Mouse (Mus musculus) gastrocnemius, adult 18-20 months (tissue): ENCODE results near the gene Klk15. TPM values are rescaled to one million over a fixed set of nuclear protein-coding genes. Genes with fewer than 3 reads are reported as not detected.
"Not testable (repeated sequence)": the region's sequence is repeated elsewhere in the genome, so short reads cannot be mapped to it uniquely, and the experiment has no call there.

Experiments used
- DNase-seq: peaks from one replicate; pipeline ENCODE4 v3.0.0; 2021; ENCODE audit warnings: low spot score
- total RNA-seq, 2 experiments: library from RNA; stranded (reverse); gene quantifications; 2 replicates each; pipeline ENCODE4 v1.2.3; 2021

The Klk15 gene
- total RNA-seq, 2 experiments from 2014 or later: not detected

DNA sequence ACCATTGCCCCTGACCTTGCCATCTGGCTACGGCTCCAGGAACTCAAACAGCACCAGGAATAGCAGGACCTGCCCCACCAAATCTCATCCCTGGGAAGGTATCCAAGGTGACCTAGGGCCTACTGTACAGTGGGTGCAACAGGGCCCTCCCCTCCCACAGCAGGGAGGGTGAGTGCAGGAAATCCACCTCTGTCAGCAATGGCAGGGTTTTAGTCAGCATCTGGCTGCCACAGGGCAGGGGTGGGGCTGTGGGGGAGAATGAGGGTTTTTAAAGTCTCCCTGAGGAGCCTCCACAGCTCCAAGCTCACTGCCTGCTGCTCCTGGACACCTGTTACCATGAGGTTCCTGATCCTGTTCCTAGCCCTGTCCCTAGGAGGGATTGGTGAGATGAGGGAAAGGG, 42.2 kb downstream of the Klk15 start, which contains the start of gene Klk1b9:
Gene Klk1b9, plus strand, starts transcription at position 301 of the 400 bp plus-strand sequence.
- DNase-seq: not testable (repeated sequence)

DNA sequence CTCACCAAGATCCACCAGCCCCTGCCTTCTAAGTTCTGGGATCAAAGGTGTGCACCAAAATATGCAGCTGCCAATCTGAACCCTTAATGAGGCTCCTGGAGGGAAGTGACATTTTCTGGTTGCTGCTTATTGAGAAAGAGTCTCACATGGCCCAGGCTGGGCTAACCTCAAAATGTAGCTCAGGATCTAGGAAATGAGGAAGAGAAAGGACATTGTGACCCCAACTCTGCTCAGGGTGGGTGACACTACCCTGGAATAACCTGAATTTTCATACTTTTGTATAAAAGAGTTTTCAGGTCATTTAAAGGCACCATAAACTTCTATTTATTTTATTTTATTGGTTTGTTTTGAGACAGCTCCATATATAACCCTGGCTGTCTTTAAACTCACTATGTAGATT, 52.1 kb downstream of the Klk15 start:
- no peak for DNase-seq

Other genes with a start within 250 kb of the Klk15 start
- gene Klk14, start 243.3 kb upstream of the Klk15 start, total RNA-seq: not detected
- gene Klk13, start 221.2 kb upstream of the Klk15 start, total RNA-seq: under 1 TPM in 1 of 2 experiments, not detected in 1; 0.33 TPM
- gene Klk12, start 164.8 kb upstream of the Klk15 start, total RNA-seq: not detected
- under 1 TPM in 1 of 2 experiments, not detected in 1; 0.53 TPM for gene Klk11, start 159.1 kb upstream of the Klk15 start, total RNA-seq
- under 1 TPM; 0.39 to 0.47 TPM for gene Klk10, start 152.7 kb upstream of the Klk15 start, total RNA-seq
- not detected for gene Klk9, start 141.8 kb upstream of the Klk15 start, total RNA-seq
- 1 to 10 TPM; 1.1 to 1.3 TPM for gene Klk8, start 136.2 kb upstream of the Klk15 start, total RNA-seq
- gene Klk7, start 122.4 kb upstream of the Klk15 start, total RNA-seq: not detected
- gene Klk6, start 109.2 kb upstream of the Klk15 start, total RNA-seq: not detected
- gene Klk5, start 91.8 kb upstream of the Klk15 start, total RNA-seq: not detected
- gene Klk4, start 52.6 kb upstream of the Klk15 start, total RNA-seq: not detected
- not detected for gene Klk1b8, start 16.9 kb downstream of the Klk15 start, total RNA-seq
- gene Klk1b1, start 33.0 kb downstream of the Klk15 start, total RNA-seq: not detected
- gene Klk1b9, start 42.3 kb downstream of the Klk15 start, total RNA-seq: not detected
- gene Klk1b11, start 62.1 kb downstream of the Klk15 start, total RNA-seq: not detected
- gene Klk1b26, start 78.4 kb downstream of the Klk15 start, total RNA-seq: 1 to 10 TPM in 1 of 2 experiments, under 1 TPM in 1; 0.21 to 1.1 TPM
- gene Klk1b27, start 118.5 kb downstream of the Klk15 start, total RNA-seq: not detected
- not detected for gene Klk1b21, start 168.6 kb downstream of the Klk15 start, total RNA-seq
- not detected for gene Klk1b22, start 178.9 kb downstream of the Klk15 start, total RNA-seq
- not detected for gene Klk1b16, start 203.0 kb downstream of the Klk15 start, total RNA-seq